Mouse (Mus musculus) urinary bladder, postnatal 25 days (tissue): ENCODE measurements around the gene Zfp710.

Experiments
- DNase-seq: peaks from one replicate; pipeline ENCODE4 v3.0.0; 2022; ENCODE audit warnings: low spot score

Zfp710 gene

DNA sequence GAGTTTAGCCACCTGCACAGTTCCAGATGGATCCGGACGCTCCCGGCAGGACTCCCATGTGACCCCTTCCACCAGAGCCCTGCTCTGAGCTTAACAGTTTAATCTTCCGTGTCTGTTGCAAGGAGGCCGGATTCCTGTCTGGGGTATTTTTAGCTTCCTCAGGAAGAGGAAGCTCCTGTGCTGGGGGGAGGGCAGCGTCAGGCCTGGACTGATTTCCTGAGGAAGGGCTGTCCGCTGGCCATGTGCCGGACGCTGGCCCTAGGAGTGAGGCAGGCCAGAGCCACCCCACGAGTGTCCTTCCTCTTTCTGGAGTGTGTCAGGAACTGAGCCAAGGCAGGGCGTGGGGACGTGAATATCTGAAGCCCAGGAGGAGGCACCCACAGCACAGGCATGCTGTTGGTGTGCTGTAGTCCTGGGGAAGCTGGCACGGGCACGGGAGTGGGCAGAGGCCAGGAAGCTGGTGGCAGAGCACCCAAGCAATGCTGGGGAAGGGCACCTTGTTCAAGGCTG, 54.2 kb downstream of the Zfp710 start:
- peak; percentile 46 for DNase-seq

DNA sequence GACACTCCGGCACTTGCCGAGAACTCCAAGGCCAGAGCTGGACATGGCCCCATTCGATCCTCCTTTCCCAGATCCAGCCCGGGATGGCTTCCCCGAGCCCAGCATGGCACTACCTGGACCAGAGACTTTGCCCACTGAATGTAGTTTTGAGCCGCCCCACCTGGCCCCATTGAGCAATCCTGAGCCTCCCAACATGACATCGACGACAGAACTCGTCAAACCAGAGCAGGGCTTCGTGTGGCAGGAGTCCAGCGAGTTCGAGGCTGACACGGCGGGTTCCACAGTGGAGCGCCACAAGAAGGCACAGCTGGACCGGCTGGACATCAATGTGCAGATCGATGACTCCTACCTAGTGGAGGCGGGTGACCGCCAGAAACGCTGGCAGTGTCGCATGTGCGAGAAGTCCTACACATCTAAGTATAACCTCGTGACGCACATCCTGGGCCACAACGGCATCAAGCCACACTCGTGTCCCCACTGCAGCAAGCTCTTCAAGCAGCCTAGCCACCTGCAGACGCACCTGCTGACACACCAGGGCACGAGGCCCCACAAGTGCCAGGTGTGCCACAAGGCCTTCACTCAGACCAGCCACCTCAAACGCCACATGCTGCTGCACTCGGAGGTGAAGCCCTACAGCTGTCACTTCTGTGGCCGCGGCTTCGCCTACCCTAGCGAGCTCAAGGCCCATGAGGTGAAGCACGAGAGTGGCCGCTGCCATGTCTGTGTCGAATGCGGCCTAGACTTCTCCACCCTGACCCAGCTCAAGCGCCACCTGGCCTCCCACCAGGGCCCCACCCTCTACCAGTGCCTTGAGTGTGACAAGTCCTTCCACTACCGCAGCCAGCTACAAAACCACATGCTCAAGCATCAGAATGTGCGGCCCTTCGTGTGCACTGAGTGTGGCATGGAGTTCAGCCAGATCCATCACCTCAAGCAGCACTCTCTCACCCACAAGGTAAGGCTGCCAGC, 57.3 kb downstream of the Zfp710 start:
- no peak for DNase-seq

DNA sequence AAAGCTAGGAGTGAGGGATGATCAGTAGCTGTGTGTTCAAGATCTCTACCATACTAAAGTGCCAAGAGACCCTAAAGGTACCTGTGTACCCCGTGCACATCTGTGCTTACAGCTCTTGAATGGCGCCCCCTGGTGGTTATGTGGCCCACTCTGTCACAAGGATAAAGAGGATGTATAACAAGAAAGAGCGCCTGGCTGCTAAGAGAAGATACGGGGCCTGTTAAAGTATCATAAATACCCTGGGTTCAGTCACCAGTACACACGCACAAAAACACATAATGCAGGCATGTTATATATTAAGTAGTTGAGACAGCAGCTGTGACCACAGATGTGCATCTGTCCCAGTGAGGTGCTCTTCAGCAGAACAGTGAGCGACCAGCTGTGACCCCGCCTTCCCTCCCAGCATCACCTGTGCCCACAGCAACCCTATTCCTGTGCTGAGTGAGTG, 59.9 kb downstream of the Zfp710 start:
- peak; percentile 61 for DNase-seq

DNA sequence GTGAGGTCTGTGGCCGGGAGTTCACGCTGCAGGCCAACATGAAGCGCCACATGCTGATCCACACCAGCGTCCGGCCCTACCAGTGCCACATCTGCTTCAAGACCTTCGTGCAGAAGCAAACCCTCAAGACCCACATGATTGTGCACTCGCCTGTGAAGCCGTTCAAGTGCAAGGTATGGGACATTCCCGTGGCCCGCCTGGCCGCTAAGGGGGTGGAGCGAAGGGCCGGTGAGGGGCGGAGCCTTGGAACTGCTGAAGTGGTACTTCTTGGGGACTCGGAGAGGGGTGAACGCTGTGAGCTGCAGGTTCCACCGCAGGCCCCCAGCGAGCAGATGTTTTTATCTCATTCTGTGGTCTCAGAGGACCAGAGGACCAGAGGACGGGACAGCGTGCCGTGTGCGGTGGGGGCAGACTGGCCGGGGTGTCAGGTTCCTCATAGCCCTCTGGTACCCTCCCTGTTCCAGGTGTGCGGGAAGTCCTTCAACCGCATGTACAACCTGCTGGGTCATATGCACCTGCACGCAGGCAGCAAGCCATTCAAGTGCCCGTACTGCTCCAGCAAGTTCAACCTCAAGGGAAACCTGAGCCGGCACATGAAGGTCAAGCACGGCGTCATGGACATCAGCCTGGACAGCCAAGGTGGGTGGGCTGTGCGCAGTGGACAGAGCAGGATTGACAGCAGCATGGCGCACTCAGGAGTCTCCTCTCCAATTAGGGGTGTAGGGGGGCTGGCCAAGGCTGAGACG, 61.5 kb downstream of the Zfp710 start:
- DNase-seq = no peak

DNA sequence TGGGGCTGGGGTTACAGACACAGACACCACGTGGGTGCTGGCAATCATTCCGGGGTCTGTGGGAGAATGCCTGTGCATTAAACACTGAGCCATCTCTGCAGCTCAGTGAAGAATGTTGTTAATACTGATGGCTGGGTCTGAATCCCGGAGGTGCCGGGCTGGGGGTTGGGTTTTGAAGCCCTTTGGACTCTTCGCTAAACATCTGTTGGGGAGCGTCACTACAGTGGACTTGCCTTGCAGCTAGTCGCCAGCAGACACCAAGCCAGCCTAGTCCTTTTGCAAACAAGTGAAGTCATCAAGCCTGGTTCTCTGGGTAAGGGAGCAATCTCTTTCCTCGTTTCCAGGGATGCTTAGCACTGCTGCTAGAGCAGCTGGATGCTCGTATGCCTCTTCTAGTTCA, 63.6 kb downstream of the Zfp710 start:
- DNase-seq = no peak

DNA sequence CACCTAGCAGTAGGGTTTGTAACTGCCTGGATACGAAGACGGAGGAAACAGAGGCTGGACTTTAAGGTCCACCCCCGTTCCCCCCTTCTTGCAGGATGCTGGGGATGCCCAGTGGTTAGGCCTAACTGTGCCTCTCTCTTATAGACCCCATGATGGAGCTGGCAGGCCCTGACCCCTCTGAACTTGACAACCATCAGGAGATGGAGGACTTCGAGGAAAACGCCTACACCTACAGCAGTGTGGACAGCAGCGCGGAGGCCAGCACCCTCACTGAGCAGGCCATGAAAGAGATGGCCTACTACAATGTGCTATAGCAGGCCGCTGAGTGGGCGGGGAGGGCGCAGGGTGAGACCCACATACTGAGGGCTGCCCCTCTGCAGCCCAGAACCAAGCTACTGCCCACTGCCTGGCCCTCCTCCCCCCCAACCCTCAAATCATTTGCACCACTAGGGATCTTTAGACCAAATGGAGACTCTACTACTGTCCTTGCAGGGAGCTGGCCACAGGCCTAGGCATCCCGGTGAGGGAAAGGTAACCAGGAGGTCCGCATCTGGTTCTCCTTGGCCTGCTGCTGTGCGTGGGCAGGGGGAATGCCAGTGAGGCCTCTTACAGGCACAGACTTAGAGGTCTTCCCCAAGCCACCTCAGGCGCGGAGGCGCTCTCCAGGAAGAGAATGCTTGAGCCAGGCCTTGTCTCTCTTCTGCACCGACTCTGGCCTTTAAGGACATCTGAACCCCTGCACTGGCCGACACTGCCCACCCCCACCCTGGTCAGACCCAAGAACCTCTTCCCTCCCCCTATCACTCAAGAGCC, 65.8 kb downstream of the Zfp710 start:
- no peak for DNase-seq

DNA sequence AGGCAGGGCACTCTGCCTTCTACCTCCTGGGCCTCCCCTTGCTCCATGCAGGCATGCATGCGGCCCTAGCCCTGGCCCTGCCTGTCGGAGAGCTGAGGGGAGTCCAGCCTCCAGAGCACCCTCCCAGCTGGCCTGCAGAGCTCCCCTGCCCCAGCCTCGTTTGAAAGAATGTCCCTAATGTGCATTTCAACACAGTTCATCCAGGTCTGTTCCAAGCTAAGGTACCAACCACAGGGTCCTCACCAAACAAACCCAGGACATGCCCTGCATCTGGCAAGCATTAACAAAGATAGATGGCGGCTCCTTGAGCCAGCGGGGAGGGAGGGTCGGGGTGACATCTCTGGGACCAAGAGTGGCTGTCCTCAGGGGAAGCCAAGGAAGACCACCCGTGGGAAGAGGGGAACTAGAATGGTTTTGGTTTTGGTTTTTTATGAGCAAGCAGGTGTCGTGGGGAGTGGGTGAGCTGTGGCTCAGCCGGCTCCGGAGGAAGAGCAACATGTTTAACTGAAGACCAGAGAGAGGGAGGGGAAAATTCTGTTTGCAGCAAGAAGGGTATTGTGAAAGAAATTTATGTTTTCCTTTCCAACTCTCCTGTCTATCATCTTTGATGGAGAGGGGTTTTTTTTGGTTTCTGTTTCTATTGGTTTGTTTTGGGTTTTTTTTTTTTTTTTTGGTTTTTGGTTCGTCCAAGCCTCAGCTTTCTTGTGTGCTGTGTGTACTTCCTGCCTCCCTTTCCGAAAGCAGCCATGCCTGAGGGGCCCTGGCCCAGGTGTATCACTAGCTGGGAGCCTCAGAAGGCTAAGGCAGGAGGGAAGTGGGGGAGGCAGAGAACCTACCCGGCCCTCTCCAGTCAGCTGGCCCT, 66.6 kb downstream of the Zfp710 start:
- DNase-seq = no peak

DNA sequence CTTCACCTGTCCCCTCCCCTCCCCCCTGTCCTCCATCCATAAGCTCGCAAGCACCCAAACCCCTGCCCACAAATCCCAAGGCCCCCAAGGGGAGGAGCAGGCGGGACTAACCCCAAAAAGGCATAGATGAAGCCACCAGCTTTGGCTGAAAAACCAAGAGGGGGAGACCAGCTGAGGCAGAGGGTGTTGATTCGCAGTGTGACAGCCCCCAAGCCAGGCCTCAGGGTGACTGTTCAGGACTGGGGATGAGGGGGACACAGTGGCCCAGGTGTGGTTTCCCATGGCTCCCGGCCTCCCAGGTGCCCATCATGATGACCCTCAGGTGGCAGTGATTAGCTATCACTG, 67.2 kb downstream of the Zfp710 start:
- DNase-seq = no peak

DNA sequence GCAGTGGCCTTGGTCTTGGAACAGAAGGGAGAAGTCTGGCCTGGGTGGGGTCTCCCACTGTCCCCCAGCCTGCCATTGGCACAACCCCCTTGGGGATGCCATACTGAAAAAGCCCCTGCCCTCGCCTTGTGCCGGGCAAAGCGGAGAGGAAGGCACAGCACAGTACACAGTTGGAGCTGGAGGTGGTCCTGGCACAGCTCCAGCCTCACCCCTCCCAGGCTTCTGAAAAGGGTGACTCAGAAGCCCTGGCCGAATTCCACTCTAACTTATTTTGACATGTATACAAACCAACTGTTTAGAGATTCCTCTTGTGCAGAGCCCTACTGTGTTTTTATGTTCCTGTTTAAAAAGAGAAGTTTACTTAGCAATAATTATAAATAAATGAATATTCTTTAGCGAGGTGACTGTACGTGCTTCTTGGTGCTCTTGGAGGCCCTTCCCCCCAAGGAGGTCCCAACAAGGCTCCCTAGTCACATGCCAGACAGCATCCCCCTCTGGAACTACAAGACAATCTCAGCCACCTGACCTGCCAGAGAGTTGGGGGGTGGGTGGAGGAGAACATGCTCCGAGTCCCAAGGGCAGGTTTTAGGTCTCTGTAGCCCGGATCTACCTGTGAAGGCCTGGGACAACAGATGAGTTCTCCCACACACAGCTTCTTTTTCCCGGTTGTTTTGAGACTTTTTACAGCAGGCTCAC, 67.9 kb downstream of the Zfp710 start:
- DNase-seq = peak; percentile 70

DNA sequence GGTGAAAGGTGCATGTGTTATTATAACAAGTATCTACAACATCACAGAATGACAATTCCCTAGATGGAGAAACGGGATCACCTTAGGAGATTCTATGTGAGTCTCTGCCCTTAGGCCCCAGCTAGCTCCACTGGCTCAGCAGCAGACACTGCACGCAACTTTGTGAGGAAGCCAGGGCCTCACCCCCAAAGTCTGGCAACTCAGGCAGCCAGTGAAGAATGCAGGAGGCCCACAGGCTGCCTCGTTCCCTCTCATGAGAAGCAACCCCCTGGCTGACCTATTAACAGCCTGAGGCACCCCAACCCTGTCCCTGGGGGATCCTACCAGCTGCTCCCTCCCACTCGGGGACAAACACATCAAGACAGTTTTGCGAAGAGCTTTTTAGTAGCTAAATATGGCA, 69.9 kb downstream of the Zfp710 start:
- DNase-seq = no peak

DNA sequence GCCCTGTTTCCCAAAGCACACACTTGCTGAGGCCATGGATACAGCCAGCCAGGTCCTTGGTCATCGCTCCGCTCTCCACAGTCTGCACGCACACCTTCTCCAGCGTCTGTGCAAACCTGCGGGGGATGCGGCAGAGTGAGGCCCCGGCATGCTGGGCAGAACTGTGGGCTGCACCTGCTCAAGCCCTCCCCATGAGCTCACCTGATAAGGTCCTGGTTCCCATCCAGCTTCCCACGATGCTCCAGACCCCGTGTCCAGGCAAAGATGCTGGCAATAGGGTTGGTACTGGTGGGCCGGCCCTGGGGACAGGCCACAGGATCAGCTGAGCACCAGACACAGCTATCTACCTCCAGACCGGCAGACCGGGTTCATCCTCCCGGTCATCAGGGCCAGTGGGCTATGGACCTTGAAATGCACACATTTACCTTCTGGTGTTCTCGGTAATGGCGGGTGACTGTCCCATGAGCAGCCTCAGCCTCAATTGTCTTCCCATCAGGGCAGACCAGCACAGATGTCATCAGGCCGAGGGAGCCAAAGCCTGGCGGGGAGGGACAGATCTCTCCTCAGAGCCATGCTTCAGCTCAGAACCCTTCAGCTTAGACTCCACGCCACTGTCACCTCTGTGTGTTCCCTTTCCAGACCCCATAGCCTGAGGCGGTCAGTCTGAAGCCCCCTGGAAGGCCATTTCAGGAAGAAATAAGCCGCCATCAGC, 71.1 kb downstream of the Zfp710 start:
- no peak for DNase-seq

DNA sequence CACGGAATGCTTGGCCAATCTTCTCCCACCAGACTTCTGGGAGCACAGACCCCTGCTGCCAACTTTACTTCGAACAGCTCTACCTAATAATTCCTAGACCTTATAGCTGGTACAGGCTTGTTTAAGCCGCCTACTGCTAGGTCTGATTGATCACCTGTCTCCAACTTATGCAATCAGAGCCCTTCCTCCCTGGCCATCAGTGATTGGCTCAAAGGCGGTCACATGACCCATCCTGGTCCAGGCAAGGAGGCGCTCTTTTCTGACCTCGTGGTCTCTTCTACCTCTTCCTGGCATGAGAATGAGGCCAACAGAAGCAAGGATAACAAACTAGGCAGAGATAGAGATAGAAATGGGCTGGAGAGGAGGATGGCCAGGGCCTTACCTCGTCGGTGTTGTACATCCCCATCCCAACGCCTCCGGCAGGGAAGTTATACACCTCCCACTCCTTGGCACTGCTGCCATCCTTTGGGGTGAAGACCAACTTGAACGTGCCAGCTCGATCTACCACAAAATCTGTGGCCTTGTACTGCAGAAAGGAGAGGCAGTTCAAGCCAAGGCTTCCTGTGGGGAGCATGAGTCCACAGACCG, 73.9 kb downstream of the Zfp710 start:
- DNase-seq = no peak

DNA sequence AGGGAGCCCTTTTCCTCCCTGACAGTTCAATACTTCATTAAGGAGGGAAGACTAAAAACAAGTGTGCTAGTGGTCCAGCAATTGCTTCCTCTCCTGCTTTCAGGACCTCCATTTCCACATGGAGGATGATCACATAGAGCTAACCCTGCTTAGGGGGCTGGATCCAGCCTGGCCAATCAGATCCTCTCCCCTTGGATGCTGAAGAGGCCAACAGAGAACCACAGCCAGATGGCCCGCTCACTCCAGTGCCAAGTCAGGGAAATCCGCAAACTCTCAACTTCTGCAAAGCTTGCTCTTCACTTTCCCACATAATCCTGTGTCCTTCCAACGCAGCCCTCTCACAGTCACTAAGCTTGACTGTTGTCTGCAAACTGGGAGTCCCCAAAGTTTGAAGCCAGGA, 78.7 kb downstream of the Zfp710 start:
- no peak for DNase-seq

DNA sequence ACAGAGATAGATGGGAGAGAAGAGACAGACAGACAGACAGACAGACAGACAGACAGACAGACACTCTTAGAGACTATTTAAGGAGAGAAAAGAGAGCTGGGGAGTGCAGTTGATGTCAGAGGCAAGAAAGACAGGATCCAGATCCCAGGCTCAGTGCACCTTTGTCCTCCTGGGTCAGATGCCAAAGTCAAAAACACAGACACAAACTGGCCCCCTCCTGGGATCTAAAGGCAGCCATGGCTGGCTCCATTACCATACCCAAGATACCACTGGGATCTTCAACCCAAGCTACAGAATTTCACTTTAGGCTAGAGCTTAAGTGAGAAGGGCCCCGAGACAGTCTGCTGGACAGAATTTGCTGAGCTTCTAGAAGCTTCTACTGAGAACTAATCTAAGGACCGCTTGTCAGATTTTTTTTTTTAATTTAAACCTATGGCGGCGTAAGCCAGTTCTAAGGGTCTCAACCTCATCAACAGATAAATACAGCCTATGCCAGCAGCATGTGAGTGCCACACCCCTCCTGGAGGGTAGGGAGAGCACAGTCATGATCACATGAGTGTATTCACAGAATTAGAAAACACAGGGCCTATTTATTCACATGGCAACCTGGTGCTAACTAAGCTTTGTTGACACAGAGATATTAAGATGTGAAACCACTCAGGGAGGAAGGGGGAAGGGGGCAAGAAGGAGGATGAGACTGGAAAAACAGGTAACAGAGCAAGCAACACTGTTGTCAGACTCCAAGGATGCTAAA, 81.2 kb downstream of the Zfp710 start:
- no peak for DNase-seq

DNA sequence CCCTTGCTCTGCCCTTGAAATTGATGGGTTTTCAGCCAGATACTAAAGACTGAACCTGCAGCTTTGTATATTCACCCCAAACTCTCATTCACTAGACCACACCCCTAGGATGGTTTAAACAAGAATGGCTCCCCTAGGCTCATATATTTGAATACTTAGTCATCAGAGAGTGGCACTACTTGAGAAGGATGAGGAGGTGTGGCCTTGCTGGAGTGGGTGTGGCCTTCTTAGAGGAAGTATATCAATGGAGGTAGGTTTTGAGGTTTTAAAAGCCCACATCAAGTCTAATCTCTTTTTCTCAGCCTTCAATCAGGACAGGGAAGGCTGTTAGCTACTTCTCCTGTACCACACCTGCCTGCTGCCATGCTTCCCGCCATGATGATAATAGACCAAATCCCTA, 81.8 kb downstream of the Zfp710 start:
- DNase-seq = no peak

DNA sequence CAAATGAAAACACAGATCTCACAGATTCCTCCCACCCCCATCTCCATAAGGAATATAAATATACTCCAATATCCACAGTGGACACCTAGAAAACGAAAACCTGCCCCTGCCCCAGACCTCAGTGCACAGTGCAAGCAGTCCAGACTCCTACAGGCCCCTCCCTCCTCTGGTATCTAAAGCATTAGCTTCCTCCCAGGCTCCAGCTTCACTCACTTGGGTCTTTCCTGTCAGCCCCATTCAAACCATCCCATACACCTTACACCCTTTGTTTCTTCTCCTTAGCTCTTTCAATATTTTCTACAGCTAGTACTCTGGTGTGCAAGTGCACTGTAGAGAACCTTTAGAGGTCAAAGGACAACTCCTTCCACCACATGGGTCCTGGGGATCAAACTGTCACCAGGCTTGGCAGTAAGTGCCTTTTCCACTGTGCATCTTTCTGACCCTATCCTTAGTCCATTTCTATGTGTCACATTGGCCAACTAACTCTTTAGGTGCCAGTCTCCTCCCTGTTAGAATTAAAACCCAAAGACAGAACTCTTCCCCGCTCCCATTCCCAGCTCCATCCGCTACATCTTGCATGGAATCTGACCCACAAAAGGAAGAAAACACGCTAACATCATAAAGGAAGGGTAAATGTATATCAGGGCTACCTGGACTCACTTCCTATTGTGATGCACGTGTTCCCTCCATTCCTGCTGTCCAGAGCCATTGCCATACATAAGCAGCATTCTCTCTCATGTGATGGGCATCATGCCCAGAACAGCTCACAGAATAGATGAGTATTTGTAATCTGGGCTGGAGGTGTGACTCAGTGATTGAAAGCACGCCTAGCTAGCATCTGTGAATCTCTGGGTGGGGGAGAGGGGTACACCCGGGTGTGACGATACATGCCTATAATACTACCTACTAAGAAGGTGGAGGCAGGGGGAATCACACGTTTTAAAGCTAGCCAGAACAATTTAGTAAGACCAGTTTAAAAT, 86.7 kb downstream of the Zfp710 start:
- DNase-seq = no peak

DNA sequence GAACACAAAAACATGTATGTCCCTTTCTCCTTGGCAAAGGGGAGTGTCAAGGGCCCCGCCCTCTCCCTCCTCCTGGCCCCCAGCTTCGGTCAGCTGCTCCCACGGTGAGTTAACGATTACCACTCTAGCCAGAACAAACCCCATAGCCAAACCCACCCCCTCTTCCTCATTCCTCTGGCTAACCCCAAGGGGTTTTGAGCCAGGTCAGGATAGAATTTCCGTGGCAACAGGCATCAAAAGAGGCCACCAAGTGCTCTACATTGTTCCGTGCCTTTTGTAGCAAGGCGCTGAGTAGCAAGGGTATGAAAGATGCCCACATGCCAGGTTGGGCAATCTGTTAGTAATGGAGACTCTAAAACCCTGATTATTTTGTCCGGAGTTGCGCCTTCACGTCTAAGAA, 89.4 kb downstream of the Zfp710 start:
- no peak for DNase-seq
